Mouse (Mus musculus) CH12.LX (cell line): ENCODE data around the gene Grk6. TPM values are rescaled to one million over a fixed set of nuclear protein-coding genes. Genes with fewer than 3 reads are reported as not detected.

ENCODE experiments used
- DNase-seq: peaks from one replicate; pipeline ENCODE4 v3.0.0-alpha.2; 2013; ENCODE audit errors: extremely low read depth
- H3K27ac ChIP-seq: 2 replicates; pipeline ENCODE4 v1.5.1; 2012; ENCODE audit warnings: low read depth, mild to moderate bottlenecking, control low read depth, moderate library complexity; ENCODE audit not compliant: insufficient read depth
- H3K27me3 ChIP-seq: replicated peaks from 2 replicates; pipeline ENCODE3; 2012; ENCODE audit warnings: inconsistent platforms
- H3K36me3 ChIP-seq, 2 experiments: replicated peaks in 1 of 2; 2 replicates each; pipeline versions ENCODE3 to v1.6.1; 2012; ENCODE audit warnings: inconsistent platforms in 1 of 2, low read length in 1 of 2, mild to moderate bottlenecking in 1 of 2, mixed read lengths in 1 of 2, moderate library complexity in 1 of 2; ENCODE audit not compliant: control insufficient read depth in 1 of 2, insufficient read depth in 1 of 2
- H3K4me1 ChIP-seq, 2 experiments: 2 replicates each; pipeline ENCODE4 v1.6.1; 2012; ENCODE audit warnings: inconsistent platforms in 1 of 2, moderate library complexity in 1 of 2; ENCODE audit not compliant: insufficient read depth in 2 of 2, control insufficient read depth in 1 of 2
- H3K4me2 ChIP-seq: 2 replicates; pipeline ENCODE4 v1.6.1; 2012; ENCODE audit warnings: low read depth, mild to moderate bottlenecking, control low read depth; ENCODE audit not compliant: poor library complexity, insufficient read depth, severe bottlenecking
- H3K4me3 ChIP-seq, 3 experiments: fragments of 150-350 bp in 1 of 3; sonication (generic) in 1 of 3; replicated peaks in 1 of 3; 2 replicates each; pipeline versions ENCODE3 to v1.5.1; 2011 to 2012; ENCODE audit warnings: low read depth in 2 of 3, low read length in 2 of 3, mild to moderate bottlenecking in 2 of 3, moderate library complexity in 2 of 3, control low read depth in 1 of 3, improper control_type of control experiment in 1 of 3, inconsistent platforms in 1 of 3, mixed read lengths in 1 of 3; ENCODE audit not compliant: poor library complexity in 1 of 3
- H3K79me2 ChIP-seq: replicated peaks from 2 replicates; pipeline ENCODE4 v1.6.1; 2012; ENCODE audit warnings: mild to moderate bottlenecking, moderate library complexity; ENCODE audit not compliant: control insufficient read depth, poor library complexity, insufficient read depth, severe bottlenecking; ENCODE audit errors: extremely low read depth
- H3K9ac ChIP-seq: 2 replicates; pipeline ENCODE4 v1.6.1; 2012; ENCODE audit warnings: low read depth, mild to moderate bottlenecking, control low read depth, moderate library complexity; ENCODE audit not compliant: insufficient read depth
- H3K9me3 ChIP-seq: replicated peaks from 2 replicates; pipeline ENCODE3; 2012; ENCODE audit warnings: low read length, inconsistent platforms, mixed read lengths
- CHD1 ChIP-seq: IDR thresholded peaks from 2 replicates; pipeline ENCODE4 v1.6.1; 2012; ENCODE audit warnings: low read depth, low read length, improper control_type of control experiment, inconsistent platforms
- ELF1 ChIP-seq: IDR thresholded peaks from 2 replicates; pipeline ENCODE4 v1.6.1; 2014; ENCODE audit warnings: low read depth, mild to moderate bottlenecking, inconsistent platforms, low read length, improper control_type of control experiment
- ETS1 ChIP-seq: conservative IDR thresholded peaks from 2 replicates; pipeline ENCODE4 v1.6.1; 2012; ENCODE audit warnings: low read depth, mild to moderate bottlenecking, inconsistent platforms, low read length, improper control_type of control experiment, moderate library complexity
- GABPA ChIP-seq: IDR thresholded peaks from 2 replicates; pipeline ENCODE4 v1.6.1; 2012; ENCODE audit warnings: low read depth, low read length, improper control_type of control experiment, inconsistent platforms; ENCODE audit not compliant: insufficient replicate concordance
- JUN ChIP-seq: IDR thresholded peaks from 2 replicates; pipeline ENCODE4 v1.6.1; 2011; ENCODE audit warnings: low read depth, mild to moderate bottlenecking, low read length, improper control_type of control experiment, moderate library complexity; ENCODE audit not compliant: insufficient read depth
- MAFK ChIP-seq: IDR thresholded peaks from 2 replicates; pipeline ENCODE4 v1.6.1; 2011; ENCODE audit warnings: low read length, improper control_type of control experiment; ENCODE audit not compliant: insufficient replicate concordance
- MXI1 ChIP-seq: IDR thresholded peaks from 2 replicates; pipeline ENCODE4 v1.6.1; 2011; ENCODE audit warnings: mild to moderate bottlenecking, low read depth, low read length, improper control_type of control experiment
- NELFE ChIP-seq: IDR thresholded peaks from 2 replicates; pipeline ENCODE4 v1.6.1; 2011; ENCODE audit warnings: low read depth, low read length, improper control_type of control experiment
- NRF1 ChIP-seq: IDR thresholded peaks from 2 replicates; pipeline ENCODE4 v1.6.1; 2014; ENCODE audit warnings: low read depth, mild to moderate bottlenecking, inconsistent platforms, low read length, improper control_type of control experiment, moderate library complexity
- RAD21 ChIP-seq: IDR thresholded peaks from 2 replicates; pipeline ENCODE4 v1.6.1; 2011; ENCODE audit warnings: low read depth, mild to moderate bottlenecking, low read length, improper control_type of control experiment, moderate library complexity
- RCOR1 ChIP-seq: conservative IDR thresholded peaks from 2 replicates; pipeline ENCODE4 v1.6.1; 2012; ENCODE audit warnings: low read depth, mild to moderate bottlenecking, inconsistent platforms, low read length, improper control_type of control experiment
- SIN3A ChIP-seq: IDR thresholded peaks from 2 replicates; pipeline ENCODE4 v1.6.1; 2012; ENCODE audit warnings: low read length, improper control_type of control experiment, inconsistent platforms
- TCF12 ChIP-seq: IDR thresholded peaks from 2 replicates; pipeline ENCODE4 v1.6.1; 2014; ENCODE audit warnings: low read depth, mild to moderate bottlenecking, inconsistent platforms, low read length, improper control_type of control experiment
- USF1 ChIP-seq: IDR thresholded peaks from 2 replicates; pipeline ENCODE4 v1.6.1; 2014; ENCODE audit warnings: low read depth, mild to moderate bottlenecking, inconsistent platforms, low read length, improper control_type of control experiment
- ZKSCAN1 ChIP-seq: IDR thresholded peaks from 2 replicates; pipeline ENCODE4 v1.6.1; 2012; ENCODE audit warnings: low read depth, inconsistent platforms, low read length, improper control_type of control experiment, borderline replicate concordance
- dilution Hi-C: fragments of 300-500 bp; cut with MboI; formaldehyde crosslinking; loops from 2 replicates; pipeline ENCODE4 v1.14.3; 2020; ENCODE audit warnings: low sequenced_read_pairs; ENCODE audit not compliant: extremely low pct_unique_long_range_greater_than_20kb, extremely low pct_ligation_motif_present
- in situ Hi-C: fragments of 300-500 bp; cut with MboI; formaldehyde crosslinking; loops from 3 replicates; pipeline ENCODE4 v1.14.3; 2019; ENCODE audit warnings: low sequenced_read_pairs, low pct_ligation_motif_present, low pct_unique_long_range_greater_than_20kb, mixed read lengths
- polyA plus RNA-seq: library from polyadenylated mRNA; unstranded; fragments of >175 nt; gene quantifications from 2 replicates; pipeline ENCODE4 v1.2.1, GENCODE M21; 2012; ENCODE audit warnings: low read depth; ENCODE audit not compliant: insufficient read length
- total RNA-seq, 2 experiments: library from RNA; depleted of rRNA; stranded (reverse); fragments of 300-350 nt in 1 of 2; fragments of >200 nt in 1 of 2; gene quantifications; 2 replicates each; pipeline ENCODE4 v1.2.3; 2012 to 2014

Gene Grk6
- total and polyA plus RNA-seq, 3 experiments = 59.0 to 71.0 (median 60.1) TPM

- no peak overlapping the region for H3K27ac ChIP-seq
- dilution Hi-C loops = no loop called here
- in situ Hi-C loops = no loop called here
- TF ChIP-seq ZKSCAN1 = no peak
- TF ChIP-seq TCF12 = no peak
- no peak for TF ChIP-seq ELF1
- no peaks in the 10 kb centered on the region for H3K9me3 ChIP-seq
- peaks cover 4 to 33% of the 10 kb centered on the region in 2 experiments for H3K36me3 ChIP-seq
- no peak overlapping the region for H3K4me2 ChIP-seq
- no peak for DNase-seq
- H3K4me1 ChIP-seq = no peaks in the 10 kb centered on the region
- no peak overlapping the region for H3K4me3 ChIP-seq
- no peaks in the 10 kb centered on the region for H3K79me2 ChIP-seq
- H3K27me3 ChIP-seq = peaks cover 33% of the 10 kb centered on the region
- H3K9ac ChIP-seq = no peak overlapping the region
Observed at GRCm38 (mm10) chr13:55494883-55495621, 50.2 kb downstream of the Grk6 start.

GRCm38 (mm10) chr13:55495702-55496101, 50.8 kb downstream of the Grk6 start:
- in situ Hi-C loops (no loop called here), dilution Hi-C loops (no loop called here)
- TF ChIP-seq USF1 = no peak
- TF ChIP-seq CHD1 = no peak
- no peak for TF ChIP-seq MAFK
- no peak for TF ChIP-seq SIN3A
- TF ChIP-seq RAD21 = no peak
- no peak for TF ChIP-seq ETS1
- TF ChIP-seq GABPA = no peak
- no peak for TF ChIP-seq NRF1
- TF ChIP-seq JUN = no peak
- TF ChIP-seq MXI1 = no peak
- no peak for TF ChIP-seq NELFE
- no peak for TF ChIP-seq RCOR1
- Histone ChIP-seq H3K9ac (no peak overlapping the region), H3K9me3 (no peaks in the 10 kb centered on the region), H3K4me1 (no peaks in the 10 kb centered on the region), H3K36me3 (peaks cover 4 to 39% of the 10 kb centered on the region in 2 experiments), H3K27ac (no peak overlapping the region), H3K79me2 (no peaks in the 10 kb centered on the region), H3K4me3 (no peak overlapping the region), H3K27me3 (peaks cover 32% of the 10 kb centered on the region), H3K4me2 (no peak overlapping the region)
- DNase-seq = no peak
